Mouse (Mus musculus): ENCODE data around the gene Rap1gds1. TPM values are rescaled to one million over a fixed set of nuclear protein-coding genes. Genes with fewer than 3 reads are reported as not detected.

Rap1gds1 gene
- 3.6 and 4.8 TPM in 2 replicates for polyA plus RNA-seq (2012; rRNA removed)

DNA sequence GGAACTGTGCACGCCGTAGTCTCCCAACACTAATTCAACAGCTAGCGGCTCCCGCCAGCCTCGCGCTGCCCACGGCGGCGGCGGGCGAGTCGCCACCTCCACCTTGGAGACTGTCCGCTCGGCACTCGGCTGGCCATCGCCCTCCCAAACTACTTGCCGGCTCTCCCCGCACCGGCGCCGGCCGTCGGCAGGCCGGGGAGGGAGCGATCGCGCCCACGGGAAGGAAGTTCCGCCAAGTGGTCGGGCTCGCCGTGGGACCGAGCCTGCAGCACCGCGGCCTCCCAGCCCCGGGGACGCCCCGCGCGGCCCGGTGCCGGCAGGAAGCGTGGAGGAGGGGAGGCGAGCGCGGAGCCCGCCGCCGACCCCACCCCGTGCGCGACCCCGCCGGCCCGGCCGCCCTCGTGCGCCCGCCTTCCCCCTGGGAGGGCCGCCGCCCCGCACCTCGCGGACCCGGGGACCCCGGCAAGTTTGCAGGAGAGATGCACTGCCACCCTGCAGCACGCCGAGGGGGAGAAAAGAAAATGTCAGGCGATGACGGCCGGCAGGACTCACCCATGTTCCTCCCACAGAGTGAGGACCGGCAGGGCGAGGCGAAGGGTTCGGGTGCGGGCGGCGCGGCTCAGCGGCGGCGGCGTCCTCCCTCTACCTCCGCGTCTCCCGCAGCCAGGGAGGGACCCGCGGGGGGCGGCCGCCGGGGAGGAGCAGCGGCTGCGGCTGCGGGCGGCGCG is at the start of gene Rap1gds1:
Gene Rap1gds1, minus strand, starts transcription at position 718 of the 728 bp plus-strand sequence.

Other genes starting within 250 kb of the Rap1gds1 start
- not detected in 2 replicates for gene Stpg2, start 130.5 kb upstream of the Rap1gds1 start, polyA plus RNA-seq (2012; rRNA removed)

Data from stomach, adult 2 months (tissue).